Mouse (Mus musculus): ENCODE measurements at regions not wholly inside any gene's neighbourhood (a gene's known extent, or its start where the extent isn't known, plus 50 kb on each side); places are given as distances from the start of the nearest gene placed in this dataset.

DNA sequence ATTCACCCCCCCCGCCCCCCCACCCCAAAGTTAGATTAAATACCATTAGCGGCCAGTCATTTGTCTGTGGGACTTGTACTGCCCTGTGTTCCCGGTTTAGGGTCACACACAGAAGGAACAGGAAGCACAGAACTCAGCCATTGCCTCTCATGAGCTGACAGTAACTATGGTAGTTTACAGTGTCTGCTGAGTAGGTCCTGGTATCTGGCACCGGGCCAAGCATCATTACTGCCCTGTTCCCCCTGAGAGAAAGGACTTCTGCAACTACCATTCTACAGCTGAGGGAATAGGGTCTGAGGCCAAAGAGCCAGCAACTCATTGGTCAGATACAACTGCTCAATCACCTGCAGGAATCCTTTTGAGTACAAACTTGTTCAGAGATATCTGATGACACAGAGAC, 111.4 kb upstream of the Jun start:
- Histone ChIP-seq H3K9me3 (no peaks in the 10 kb centered on the region), H3K4me3 (no peak overlapping the region), H3K27me3 (no peaks in the 10 kb centered on the region), H3K27ac (no peak overlapping the region), H3K9ac (no peak overlapping the region), H3K4me1 (0 out of 2 replicates have a peak, but pooled peaks cover 3% of the 10 kb centered on the region), H3K36me3 (no peaks in the 10 kb centered on the region), H3K4me2 (no peak overlapping the region)
- no peak for ATAC-seq (ENCODE audit: insufficient number of reproducible peaks, insufficient read depth, low FRiP score, low TSS enrichment, low read depth)
- 74% methylated on average over 4 of the region's 4 CpGs for WGBS

DNA sequence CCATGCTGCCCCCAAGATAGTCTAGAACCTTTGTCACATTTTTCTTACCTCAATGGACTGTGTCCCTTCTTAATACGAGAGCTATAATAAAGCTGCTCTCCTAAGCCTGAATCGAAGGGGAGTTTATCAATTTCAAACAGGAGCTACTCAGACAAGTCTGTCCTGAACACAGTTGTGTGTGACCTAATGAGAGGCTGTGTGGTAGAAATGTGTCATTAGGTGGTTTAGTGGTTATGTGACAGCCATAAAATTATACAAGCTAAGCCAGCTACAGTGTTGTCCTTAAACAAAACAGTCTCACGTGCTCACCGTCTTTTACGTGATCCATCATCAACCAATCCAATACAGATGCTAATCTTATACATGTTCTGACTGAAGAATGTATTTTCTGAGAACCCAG, 114.5 kb upstream of the Jun start:
- H3K9ac ChIP-seq: no peak overlapping the region
- H3K27ac ChIP-seq: no peak overlapping the region
- H3K4me2 ChIP-seq: no peak overlapping the region
- ATAC-seq (ENCODE audit: insufficient number of reproducible peaks, insufficient read depth, low FRiP score, low TSS enrichment, low read depth): no peak
- H3K4me1 ChIP-seq: 0 out of 2 replicates have a peak, but pooled peaks cover 3% of the 10 kb centered on the region
- no peaks in the 10 kb centered on the region for H3K9me3 ChIP-seq
- WGBS: 84% methylated on average over 5 of the region's 5 CpGs
- no peaks in the 10 kb centered on the region for H3K36me3 ChIP-seq
- no peaks in the 10 kb centered on the region for H3K27me3 ChIP-seq
- no peak overlapping the region for H3K4me3 ChIP-seq

DNA sequence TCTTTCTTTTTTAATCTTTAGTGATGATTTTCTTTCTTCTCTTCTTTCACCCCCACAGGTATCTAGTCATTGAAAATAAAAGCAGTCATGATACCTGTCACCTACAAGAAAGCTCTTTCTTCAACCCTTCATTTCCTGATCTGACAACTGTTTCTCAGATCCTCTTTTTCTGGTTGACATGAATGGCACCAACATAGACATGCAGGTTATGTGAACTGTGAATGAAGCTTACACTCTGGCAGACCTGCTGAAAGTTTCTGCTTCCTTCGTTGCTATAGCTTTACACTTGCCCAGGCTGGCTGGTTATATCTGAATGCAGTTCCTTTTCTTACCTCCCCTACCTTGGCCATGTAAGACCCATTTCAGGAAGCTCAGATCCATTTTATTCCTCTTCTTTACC, 115.2 kb upstream of the Jun start:
- no peaks in the 10 kb centered on the region for H3K27me3 ChIP-seq
- no peak overlapping the region for H3K4me3 ChIP-seq
- H3K4me2 ChIP-seq: no peak overlapping the region
- 86% methylated on average over 1 of the region's 1 CpGs for WGBS
- no peak overlapping the region for H3K9ac ChIP-seq
- H3K9me3 ChIP-seq: no peaks in the 10 kb centered on the region
- no peak for ATAC-seq (ENCODE audit: insufficient number of reproducible peaks, insufficient read depth, low FRiP score, low TSS enrichment, low read depth)
- H3K4me1 ChIP-seq: 0 out of 2 replicates have a peak, but pooled peaks cover 3% of the 10 kb centered on the region
- no peaks in the 10 kb centered on the region for H3K36me3 ChIP-seq
- H3K27ac ChIP-seq: no peak overlapping the region

DNA sequence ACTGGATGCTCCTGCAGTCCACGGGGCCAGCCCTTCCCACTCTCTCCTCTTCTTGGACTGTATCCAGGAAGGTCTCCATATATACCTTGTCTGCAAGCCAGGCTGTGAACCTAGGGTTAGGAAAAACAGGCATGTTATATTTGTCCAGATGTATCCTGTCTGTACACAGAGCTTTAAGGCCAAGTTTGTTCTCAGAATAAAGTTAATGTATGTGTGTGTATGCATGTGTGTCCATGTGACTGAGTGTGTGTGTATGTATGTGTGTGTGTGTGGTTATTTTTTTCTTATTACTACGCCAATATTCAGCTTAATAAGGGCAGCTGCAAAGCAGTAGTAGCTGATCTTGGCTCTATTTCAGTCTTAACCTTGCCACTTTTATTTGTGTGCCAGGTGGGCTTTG, 117.7 kb upstream of the Jun start:
- no peak for ATAC-seq (ENCODE audit: insufficient number of reproducible peaks, insufficient read depth, low FRiP score, low TSS enrichment, low read depth)
- H3K9me3 ChIP-seq: no peaks in the 10 kb centered on the region
- H3K4me1 ChIP-seq: 0 out of 2 replicates have a peak, but pooled peaks cover 3% of the 10 kb centered on the region
- no peak overlapping the region for H3K4me3 ChIP-seq
- no peaks in the 10 kb centered on the region for H3K36me3 ChIP-seq
- no peak overlapping the region for H3K4me2 ChIP-seq
- no peak overlapping the region for H3K9ac ChIP-seq
- 63% methylated on average over 2 of the region's 2 CpGs for WGBS
- H3K27ac ChIP-seq: no peak overlapping the region
- H3K27me3 ChIP-seq: no peaks in the 10 kb centered on the region

DNA sequence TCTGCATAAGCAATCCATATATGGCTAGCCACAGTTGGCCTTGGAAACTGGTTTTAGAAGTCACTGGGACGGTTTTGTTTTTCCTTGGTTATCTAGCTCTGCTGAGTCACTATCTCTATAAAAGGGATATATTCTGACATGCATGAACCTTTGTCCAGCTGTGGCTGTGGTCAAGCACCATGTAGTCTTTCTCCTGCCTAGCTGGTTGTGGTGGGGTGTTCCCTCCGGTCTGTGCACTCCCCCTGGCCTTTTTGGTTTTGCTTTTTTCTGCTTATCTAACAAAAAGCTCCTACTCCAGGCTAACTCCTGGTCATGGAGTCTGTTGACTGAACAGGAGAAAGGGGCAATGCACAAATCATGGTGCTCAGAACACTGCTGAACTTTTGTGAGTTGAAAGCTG, 125.7 kb upstream of the Jun start:
- WGBS: 82% methylated on average over 2 of the region's 2 CpGs
- Histone ChIP-seq H3K36me3 (no peaks in the 10 kb centered on the region), H3K4me1 (no peaks in the 10 kb centered on the region), H3K27ac (no peak overlapping the region), H3K27me3 (no peaks in the 10 kb centered on the region), H3K9me3 (no peaks in the 10 kb centered on the region), H3K4me3 (no peak overlapping the region), H3K9ac (no peak overlapping the region), H3K4me2 (no peak overlapping the region)
- ATAC-seq (ENCODE audit: insufficient number of reproducible peaks, insufficient read depth, low FRiP score, low TSS enrichment, low read depth): no peak

DNA sequence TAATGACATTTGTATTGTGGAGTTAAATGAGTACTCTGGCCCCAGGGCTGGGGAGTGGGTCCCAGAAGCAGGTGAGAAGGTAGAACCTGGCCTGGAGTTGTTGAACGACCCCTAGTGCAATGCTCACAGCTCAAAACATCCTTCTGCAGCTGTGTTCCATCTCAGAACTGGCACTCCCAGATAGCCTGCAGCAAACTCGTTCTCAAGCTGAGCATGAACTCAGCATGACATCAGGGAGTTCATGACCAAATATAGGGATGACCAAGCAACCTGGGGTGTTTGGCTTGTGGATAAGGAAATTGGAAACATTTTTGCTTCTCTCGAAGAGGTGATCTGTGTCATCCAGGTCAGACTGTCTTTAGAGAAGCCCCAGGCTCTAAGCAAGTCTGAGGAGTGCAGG, 126.4 kb upstream of the Jun start:
- no peaks in the 10 kb centered on the region for H3K9me3 ChIP-seq
- H3K4me1 ChIP-seq: no peaks in the 10 kb centered on the region
- H3K36me3 ChIP-seq: no peaks in the 10 kb centered on the region
- no peak overlapping the region for H3K4me2 ChIP-seq
- no peak overlapping the region for H3K4me3 ChIP-seq
- 48% methylated on average over 3 of the region's 3 CpGs for whole genome bisulfite sequencing
- H3K27ac ChIP-seq: no peak overlapping the region
- H3K27me3 ChIP-seq: no peaks in the 10 kb centered on the region
- H3K9ac ChIP-seq: no peak overlapping the region
- ATAC-seq (ENCODE audit: insufficient number of reproducible peaks, insufficient read depth, low FRiP score, low TSS enrichment, low read depth): no peak

DNA sequence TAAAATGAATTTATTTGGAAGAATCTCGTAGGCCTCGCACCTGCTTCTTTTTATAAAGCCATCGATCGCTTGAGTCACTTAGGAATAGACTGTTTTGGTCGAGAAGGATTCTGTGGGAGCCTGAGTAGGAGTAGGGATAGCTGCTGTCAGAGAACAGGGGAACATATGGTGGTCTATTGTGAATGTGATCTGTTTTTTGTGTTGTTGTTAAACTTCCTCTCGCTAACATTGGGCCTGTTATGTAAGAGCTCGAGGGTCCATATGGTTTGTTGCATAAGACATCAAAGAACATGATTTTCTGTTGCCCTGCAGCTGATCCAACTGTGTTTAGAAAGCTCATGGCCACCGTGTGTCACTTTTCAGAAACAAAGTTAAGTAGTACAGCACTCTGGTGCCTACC, 126.9 kb upstream of the Jun start:
- no peak overlapping the region for H3K27ac ChIP-seq
- no peak for ATAC-seq (ENCODE audit: insufficient number of reproducible peaks, insufficient read depth, low FRiP score, low TSS enrichment, low read depth)
- H3K9me3 ChIP-seq: no peaks in the 10 kb centered on the region
- 52% methylated on average over 8 of the region's 8 CpGs for WGBS
- no peaks in the 10 kb centered on the region for H3K36me3 ChIP-seq
- no peak overlapping the region for H3K4me2 ChIP-seq
- H3K27me3 ChIP-seq: no peaks in the 10 kb centered on the region
- no peak overlapping the region for H3K4me3 ChIP-seq
- no peaks in the 10 kb centered on the region for H3K4me1 ChIP-seq
- no peak overlapping the region for H3K9ac ChIP-seq

DNA sequence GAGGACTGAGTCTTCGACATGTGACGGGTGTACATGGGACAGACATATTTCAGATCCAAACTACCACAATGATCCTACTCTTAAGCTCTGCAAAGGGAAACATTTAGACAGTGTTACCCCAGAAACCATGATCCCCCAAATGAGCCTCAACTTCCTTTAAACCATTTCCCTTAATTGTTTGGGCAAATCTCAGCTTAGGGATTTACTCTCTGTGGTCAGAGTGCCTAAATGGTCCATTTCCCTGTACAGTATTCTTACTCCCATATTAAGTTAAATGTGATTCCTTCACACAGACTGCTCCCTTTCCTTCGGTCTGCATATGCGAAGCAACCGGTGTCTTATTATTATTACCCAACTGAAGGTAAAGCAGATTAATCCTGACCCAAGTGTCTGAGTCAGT, 128.4 kb upstream of the Jun start:
- H3K27me3 ChIP-seq: no peaks in the 10 kb centered on the region
- no peaks in the 10 kb centered on the region for H3K36me3 ChIP-seq
- H3K4me3 ChIP-seq: no peak overlapping the region
- no peak overlapping the region for H3K4me2 ChIP-seq
- WGBS: 91% methylated on average over 5 of the region's 5 CpGs
- H3K9ac ChIP-seq: no peak overlapping the region
- H3K4me1 ChIP-seq: peaks cover 5% of the 10 kb centered on the region; the same call in 1 of the 2 replicates
- ATAC-seq (ENCODE audit: insufficient number of reproducible peaks, insufficient read depth, low FRiP score, low TSS enrichment, low read depth): no peak
- H3K9me3 ChIP-seq: no peaks in the 10 kb centered on the region
- no peak overlapping the region for H3K27ac ChIP-seq

DNA sequence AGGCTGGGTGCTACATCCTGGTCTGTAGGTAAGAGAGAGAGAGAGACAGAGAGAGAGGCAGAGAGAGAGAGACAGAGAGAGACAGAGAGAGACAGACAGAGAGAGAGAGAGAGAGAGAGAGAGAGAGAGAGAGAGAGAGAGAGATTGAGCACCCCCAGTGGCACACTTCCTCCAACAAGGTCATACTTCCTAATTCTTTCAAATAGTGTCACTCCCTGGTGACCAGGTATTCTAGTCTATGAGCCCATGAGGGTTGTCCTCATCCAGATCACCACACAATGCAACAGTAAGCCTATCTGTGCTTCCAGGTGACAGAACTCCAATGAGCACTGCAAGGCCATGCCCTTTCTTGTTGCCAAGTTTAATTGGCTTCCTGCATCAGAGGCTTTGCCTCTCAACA, 129.0 kb upstream of the Jun start:
- H3K9ac ChIP-seq: no peak overlapping the region
- H3K27ac ChIP-seq: no peak overlapping the region
- ATAC-seq (ENCODE audit: insufficient number of reproducible peaks, insufficient read depth, low FRiP score, low TSS enrichment, low read depth): no peak
- no peaks in the 10 kb centered on the region for H3K27me3 ChIP-seq
- no peaks in the 10 kb centered on the region for H3K36me3 ChIP-seq
- H3K9me3 ChIP-seq: no peaks in the 10 kb centered on the region
- H3K4me2 ChIP-seq: no peak overlapping the region
- no peak overlapping the region for H3K4me3 ChIP-seq
- H3K4me1 ChIP-seq: peaks cover 10% of the 10 kb centered on the region

DNA sequence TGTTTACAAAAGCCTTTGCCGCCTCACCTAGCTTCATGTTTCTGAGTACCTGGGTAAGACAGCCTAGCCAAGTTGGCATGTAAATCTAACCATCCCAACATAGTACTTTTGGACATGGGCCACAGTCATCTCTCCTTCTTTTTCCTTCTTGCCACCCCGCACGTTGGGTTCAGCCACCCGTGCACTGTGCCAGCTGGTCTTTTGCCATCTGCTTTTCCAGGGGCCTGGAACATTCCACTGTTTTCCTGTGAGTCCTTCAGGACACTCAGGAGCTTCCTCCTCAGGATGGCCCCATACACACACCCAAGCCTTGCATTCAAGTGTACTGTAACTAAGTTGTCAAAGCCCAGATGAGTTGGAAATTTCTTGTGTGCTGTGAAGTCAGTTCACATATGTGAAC, 132.2 kb upstream of the Jun start:
- ATAC-seq (ENCODE audit: insufficient number of reproducible peaks, insufficient read depth, low FRiP score, low TSS enrichment, low read depth): no peak
- no peak overlapping the region for H3K27ac ChIP-seq

DNA sequence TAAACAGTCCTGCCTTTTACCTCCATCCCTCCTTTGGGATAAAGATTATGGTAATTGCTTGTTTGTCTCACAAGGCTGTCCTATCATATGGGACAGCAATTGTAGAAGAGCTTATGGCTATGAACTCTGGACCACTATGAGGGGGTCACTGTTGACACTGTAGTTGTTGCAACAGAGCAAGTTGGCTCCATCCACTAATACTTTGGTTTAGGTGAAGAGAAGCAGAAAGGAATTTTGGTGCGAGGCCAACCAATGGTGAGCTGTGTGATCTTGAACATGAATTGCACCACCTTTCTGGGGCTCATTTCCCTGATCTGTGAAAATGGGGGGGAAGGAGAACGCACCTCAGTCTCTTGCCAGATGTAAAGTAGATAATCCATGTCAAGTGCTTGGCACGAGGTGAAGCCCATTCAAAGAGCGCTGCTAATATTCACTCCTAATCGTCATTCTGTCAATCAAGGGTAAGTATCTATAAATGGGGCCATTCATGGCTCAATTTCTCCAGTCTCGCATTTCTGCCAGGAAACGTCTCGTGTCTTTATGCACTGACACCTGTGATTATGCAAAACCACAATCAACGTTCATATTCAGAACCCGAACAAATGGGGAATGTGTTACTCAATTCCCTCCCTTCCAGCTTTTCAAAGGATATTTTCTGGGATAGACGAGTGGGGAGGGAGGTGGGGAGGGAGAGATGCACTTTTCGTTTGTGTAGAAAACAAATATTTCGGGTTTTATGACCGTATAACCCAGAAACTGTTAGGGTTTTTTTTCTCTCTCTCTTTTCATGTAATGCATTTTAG, 133.3 kb upstream of the Jun start:
- H3K9ac ChIP-seq: no peak overlapping the region
- H3K9me3 ChIP-seq: no peaks in the 10 kb centered on the region
- 45% methylated on average over 14 of the region's 14 CpGs for WGBS
- H3K36me3 ChIP-seq: no peaks in the 10 kb centered on the region
- H3K27ac ChIP-seq: no peak overlapping the region
- peaks cover 11% of the 10 kb centered on the region for H3K4me1 ChIP-seq
- H3K4me3 ChIP-seq: no peak overlapping the region
- ATAC-seq (ENCODE audit: insufficient number of reproducible peaks, insufficient read depth, low FRiP score, low TSS enrichment, low read depth): peak; percentile 56
- H3K4me2 ChIP-seq: no peak overlapping the region
- no peaks in the 10 kb centered on the region for H3K27me3 ChIP-seq

More for the DNA sequence above, 132.2 kb upstream of the Jun start:
- H3K4me1 ChIP-seq: peaks cover 11% of the 10 kb centered on the region
- no peaks in the 10 kb centered on the region for H3K27me3 ChIP-seq
- H3K36me3 ChIP-seq: no peaks in the 10 kb centered on the region
- no peak overlapping the region for H3K9ac ChIP-seq
- H3K9me3 ChIP-seq: no peaks in the 10 kb centered on the region
- no peak overlapping the region for H3K4me3 ChIP-seq
- no peak overlapping the region for H3K4me2 ChIP-seq
- WGBS: 84% methylated on average over 4 of the region's 4 CpGs

DNA sequence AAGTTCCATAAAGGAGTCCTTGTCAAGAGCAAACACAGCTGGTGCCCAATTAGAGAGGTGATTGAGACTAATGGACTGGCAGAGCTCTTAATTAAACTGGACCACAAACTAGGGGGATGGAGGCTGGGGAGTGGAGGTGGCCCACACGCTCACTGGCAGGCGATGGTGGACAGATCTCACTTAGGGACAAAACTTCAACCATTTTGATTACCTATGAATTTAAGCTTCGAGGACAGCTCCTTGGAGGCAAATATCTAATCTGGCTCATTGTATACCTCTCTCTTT, 133.8 kb upstream of the Jun start:
- Histone ChIP-seq H3K4me3 (no peak overlapping the region), H3K27ac (no peak overlapping the region), H3K4me2 (no peak overlapping the region), H3K27me3 (no peaks in the 10 kb centered on the region), H3K36me3 (no peaks in the 10 kb centered on the region), H3K4me1 (peaks cover 11% of the 10 kb centered on the region), H3K9ac (no peak overlapping the region), H3K9me3 (no peaks in the 10 kb centered on the region)
- 66% methylated on average over 3 of the region's 3 CpGs for WGBS
- ATAC-seq (ENCODE audit: insufficient number of reproducible peaks, insufficient read depth, low FRiP score, low TSS enrichment, low read depth): no peak
